Mouse (Mus musculus) cerebellum, adult 2 months (tissue): ENCODE data around the gene Nfkbil1. TPM values are rescaled to one million over a fixed set of nuclear protein-coding genes. Genes with fewer than 3 reads are reported as not detected.

Source experiments
- DNase-seq, 2 experiments: peaks; one replicate each; pipeline ENCODE4 v3.0.0; 2021
- H3K27ac ChIP-seq: fragments of 200-500 bp; 2 replicates; pipeline ENCODE4 v1.5.1; 2012; ENCODE audit warnings: low read length, control low read depth, inconsistent platforms; ENCODE audit not compliant: insufficient read depth
- H3K27me3 ChIP-seq: fragments of 200-500 bp; 2 replicates; pipeline ENCODE4 v1.6.1; 2012; ENCODE audit warnings: inconsistent platforms, mild to moderate bottlenecking, low read length, moderate library complexity; ENCODE audit not compliant: control insufficient read depth, insufficient read depth
- H3K4me1 ChIP-seq: fragments of 200-500 bp; 2 replicates; pipeline ENCODE4 v1.6.1; 2011; ENCODE audit warnings: low read length; ENCODE audit not compliant: control insufficient read depth, insufficient read depth
- H3K4me3 ChIP-seq: fragments of 200-500 bp; replicated peaks from 2 replicates; pipeline ENCODE3; 2011; ENCODE audit warnings: mild to moderate bottlenecking, low read depth, low read length, control low read depth; ENCODE audit not compliant: insufficient read depth
- CTCF ChIP-seq: fragments of 200-500 bp; IDR thresholded peaks from 2 replicates; pipeline ENCODE4 v1.5.1; 2011; ENCODE audit warnings: low read depth, mild to moderate bottlenecking, control low read depth, low read length, moderate library complexity, borderline replicate concordance; ENCODE audit not compliant: insufficient read depth
- POLR2A ChIP-seq: fragments of 200-500 bp; IDR thresholded peaks from 2 replicates; pipeline ENCODE4 v1.6.1; 2011; ENCODE audit warnings: low read length, control low read depth, borderline replicate concordance; ENCODE audit not compliant: insufficient read depth
- WGBS: fragments of 180-500 bp; shearing (Covaris S2); methylation state at CpG from one replicate; pipeline ENCODE4 v1.1.7; 2018; 5-methylcytosine and 5-hydroxymethylcytosine counted together
- polyA plus RNA-seq: library from polyadenylated mRNA; depleted of rRNA; stranded (reverse); fragments of >200 nt; gene quantifications from 2 replicates; pipeline ENCODE4 v1.2.3, GENCODE M21; 2012

Gene Nfkbil1
- polyA plus RNA-seq, 1 experiment: 13.2 TPM

GRCm38 (mm10) chr17:35225456-35225855 is 10.1 kb downstream of the Nfkbil1 start:
- no peaks in the 10 kb centered on the region for H3K27me3 ChIP-seq
- WGBS: 93% methylated on average over 5 of the region's 5 CpGs
- DNase-seq: no peak
- H3K4me3 ChIP-seq: no peak overlapping the region
- H3K4me1 ChIP-seq: peaks cover 4% of the 10 kb centered on the region; the same call in 1 of the 2 replicates
- H3K27ac ChIP-seq: no peak overlapping the region
- TF ChIP-seq POLR2A: no peak
- TF ChIP-seq CTCF: no peak

- WGBS: 96% methylated on average over 4 of the region's 4 CpGs
- TF ChIP-seq POLR2A (no peak), CTCF (no peak)
- DNase-seq: no peak
Measured at GRCm38 (mm10) chr17:35224641-35225040, 11.0 kb downstream of the Nfkbil1 start.

GRCm38 (mm10) chr17:35222299-35222698 is 13.3 kb downstream of the Nfkbil1 start:
- DNase-seq: no peak
- no peak overlapping the region; the same call in 1 of the 2 replicates for H3K27ac ChIP-seq
- H3K4me1 ChIP-seq: peaks cover 15% of the 10 kb centered on the region
- TF ChIP-seq CTCF (no peak), POLR2A (no peak)
- H3K4me3 ChIP-seq: no peak overlapping the region
- 16% methylated on average over 6 of the region's 6 CpGs for WGBS
- no peaks in the 10 kb centered on the region for H3K27me3 ChIP-seq

More at GRCm38 (mm10) chr17:35224641-35225040, 11.0 kb downstream of the Nfkbil1 start:
- Histone ChIP-seq H3K27ac (no peak overlapping the region), H3K4me3 (no peak overlapping the region), H3K4me1 (peaks cover 10% of the 10 kb centered on the region), H3K27me3 (no peaks in the 10 kb centered on the region)

GRCm38 (mm10) chr17:35220156-35220952 is 15.2 kb downstream of the Nfkbil1 start, which contains the start of gene Gm16181:
Gm16181 (plus strand) TSS chr17:35220834.
- H3K27me3 ChIP-seq: no peaks in the 10 kb centered on the region
- H3K4me1 ChIP-seq: peaks cover 15% of the 10 kb centered on the region
- no peak within 1 kb of the TSS for H3K4me3 ChIP-seq
- H3K27ac ChIP-seq: peak within 1 kb of the TSS; percentile 46; the same call in 1 of the 2 replicates
- DNase-seq: no peak
- TF ChIP-seq CTCF (no peak), POLR2A (no peak)
- 66% methylated on average over 28 of the region's 28 CpGs for WGBS

- DNase-seq: peak in 1 of 2 experiments; percentile 36
- Histone ChIP-seq H3K27me3 (no peaks in the 10 kb centered on the region), H3K27ac (peak overlapping the region; percentile 46; the same call in 1 of the 2 replicates), H3K4me1 (peaks cover 15% of the 10 kb centered on the region), H3K4me3 (no peak overlapping the region)
- WGBS: 49% methylated on average over 6 of the region's 6 CpGs
- TF ChIP-seq CTCF: no peak
- TF ChIP-seq POLR2A: no peak
Measured at GRCm38 (mm10) chr17:35219601-35220041, 16.0 kb downstream of the Nfkbil1 start.

- peaks cover 15% of the 10 kb centered on the region for H3K4me1 ChIP-seq
- 83% methylated on average over 18 of the region's 18 CpGs for WGBS
- TF ChIP-seq CTCF (no peak), POLR2A (no peak)
- H3K27me3 ChIP-seq: no peaks in the 10 kb centered on the region
- no peak overlapping the region for H3K27ac ChIP-seq
- H3K4me3 ChIP-seq: no peak overlapping the region
- DNase-seq: no peak
Measured at GRCm38 (mm10) chr17:35218516-35219193, 16.9 kb downstream of the Nfkbil1 start.

- Histone ChIP-seq H3K27ac (no peak overlapping the region), H3K4me3 (no peak overlapping the region), H3K4me1 (no peaks in the 10 kb centered on the region), H3K27me3 (no peaks in the 10 kb centered on the region)
- no peak for DNase-seq
- TF ChIP-seq CTCF (no peak), POLR2A (no peak)
- 93% methylated on average over 5 of the region's 5 CpGs for WGBS
Measured at GRCm38 (mm10) chr17:35213071-35213470, 22.5 kb downstream of the Nfkbil1 start.

- TF ChIP-seq CTCF: no peak
- TF ChIP-seq POLR2A: no peak
- 82% methylated on average over 3 of the region's 3 CpGs for WGBS
- no peaks in the 10 kb centered on the region for H3K4me1 ChIP-seq
- H3K27ac ChIP-seq: no peak overlapping the region
- DNase-seq: no peak
- H3K4me3 ChIP-seq: no peak overlapping the region
- no peaks in the 10 kb centered on the region for H3K27me3 ChIP-seq
Measured at GRCm38 (mm10) chr17:35210593-35210992, 25.0 kb downstream of the Nfkbil1 start.
